Mouse (Mus musculus) heart, adult 10 weeks (tissue): Measurements from ENCODE around the gene Ehd2. TPM values are rescaled to one million over a fixed set of nuclear protein-coding genes. Genes with fewer than 3 reads are reported as not detected.

ENCODE experiments used
- polyA plus RNA-seq: library from polyadenylated mRNA; stranded (reverse); fragments of 350-450 nt; fragmentation: Illumina TruSeq; extraction: RNeasy Lipid Tissue Mini Kit (QIAGEN cat#74804); gene quantifications from one replicate; pipeline ENCODE4 v1.2.3, GENCODE M21; 2014; ENCODE audit warnings: low read depth, low replicate concordance

Gene Ehd2
- polyA plus RNA-seq = 52.6 TPM

DNA sequence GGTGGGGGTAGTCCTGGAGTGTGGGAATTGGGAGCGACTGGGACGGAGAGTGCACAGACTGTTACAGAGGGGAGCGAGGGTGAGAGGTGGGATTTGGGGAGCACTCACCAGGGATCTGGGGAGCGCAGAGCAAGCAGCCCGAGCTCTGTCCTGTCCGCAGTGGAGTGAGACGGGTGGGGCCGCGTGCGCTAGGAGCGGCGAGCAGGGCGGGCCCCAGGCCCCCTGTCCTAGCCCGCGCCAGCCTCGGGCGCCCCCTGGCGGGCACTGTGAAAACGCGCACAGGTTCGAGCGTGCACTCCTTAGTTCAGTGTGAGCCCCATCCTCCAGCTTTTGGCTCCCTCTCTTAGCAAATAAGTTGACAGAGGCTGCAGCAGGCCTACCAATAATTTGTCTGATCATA is at the start of gene Ehd2:
Ehd2 (minus strand) TSS at position 256 of the 400 bp plus-strand sequence.

DNA sequence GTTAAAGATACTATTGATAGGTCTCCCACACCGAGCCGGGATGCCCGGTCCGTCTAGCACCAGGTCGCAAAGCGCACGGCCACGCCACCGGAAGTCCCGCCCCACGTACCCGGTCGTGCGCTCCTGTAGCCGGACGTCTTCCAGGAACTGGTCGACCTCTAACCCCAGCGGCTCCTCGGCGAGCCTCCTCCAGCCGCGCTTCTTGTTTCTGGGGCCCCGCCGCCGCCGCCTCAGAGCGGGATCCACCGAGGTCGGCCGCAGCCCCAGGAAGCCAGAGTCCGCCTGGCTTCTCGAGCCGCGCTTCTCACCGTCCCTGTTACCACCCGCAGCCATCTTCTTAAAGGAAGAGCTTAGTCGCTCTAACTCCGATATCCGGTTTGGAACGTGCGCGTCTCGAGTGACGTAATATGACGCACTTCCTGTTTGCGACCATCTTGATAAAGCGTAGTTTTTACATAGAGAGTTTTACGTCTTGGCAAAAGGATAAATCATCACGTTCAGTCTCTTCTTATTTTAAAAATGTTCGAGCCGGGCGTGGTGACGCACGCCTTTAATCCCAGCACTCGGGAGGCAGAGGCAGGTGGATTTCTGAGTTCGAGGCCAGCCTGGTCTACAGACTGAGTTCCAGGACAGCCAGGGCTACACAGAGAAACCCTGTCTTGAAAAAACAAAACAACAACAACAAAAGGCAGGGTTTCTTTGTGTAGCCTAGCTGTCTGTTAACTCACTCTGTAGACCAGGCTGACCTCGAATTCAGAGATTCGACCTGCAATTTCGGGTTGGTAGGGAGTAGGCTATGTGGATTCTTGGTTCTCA is 21.4 kb downstream of the Ehd2 start, which contains the start of gene Nop53:
Nop53 (minus strand) TSS at position 354 of the 816 bp plus-strand sequence.

DNA sequence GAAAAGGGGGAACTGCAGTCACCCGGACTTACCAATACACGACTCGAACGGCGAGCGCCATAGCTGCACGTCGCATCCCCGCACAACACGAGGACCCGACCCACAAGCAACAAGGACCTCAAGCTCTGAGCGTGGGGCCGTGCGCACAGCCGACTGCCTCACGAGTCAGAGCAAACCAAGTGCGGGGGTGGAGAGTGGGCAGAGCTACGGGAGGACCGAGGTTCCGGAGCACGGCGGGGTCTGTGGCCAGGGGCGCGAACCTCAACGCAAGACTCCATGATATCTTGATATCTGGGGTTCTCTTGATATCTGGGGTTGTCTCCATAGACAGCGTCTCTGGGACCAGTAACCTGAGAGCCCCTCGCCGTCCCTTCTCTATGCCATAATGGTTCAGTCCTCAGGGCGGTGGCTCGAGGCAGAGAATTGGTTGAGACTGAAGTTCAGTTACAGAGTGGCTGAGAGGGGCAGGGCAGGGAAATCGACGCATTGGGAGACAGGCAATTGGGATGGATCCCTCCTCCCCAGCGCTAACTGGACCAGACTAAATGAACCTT is 45.1 kb downstream of the Ehd2 start, which contains the start of gene Selenow:
Selenow (minus strand) TSS at position 183 of the 554 bp plus-strand sequence.

Other genes starting within 250 kb of the Ehd2 start
- gene Obox5, start 217.4 kb downstream of the Ehd2 start, polyA plus RNA-seq = not detected
- not detected for gene Obox6, start 127.9 kb downstream of the Ehd2 start, polyA plus RNA-seq
- gene Crx, start 87.6 kb downstream of the Ehd2 start, polyA plus RNA-seq = not detected
- gene Crxos, start 85.0 kb downstream of the Ehd2 start, polyA plus RNA-seq = not detected
- 298 TPM for gene Selenow, start 45.2 kb downstream of the Ehd2 start, polyA plus RNA-seq
- 143 TPM for gene Nop53, start 21.5 kb downstream of the Ehd2 start, polyA plus RNA-seq
- 5.2 TPM for gene Bicra, start 80.4 kb upstream of the Ehd2 start, polyA plus RNA-seq
- gene Zfp541, start 94.2 kb upstream of the Ehd2 start, polyA plus RNA-seq = not detected
- gene Napa, start 130.9 kb upstream of the Ehd2 start, polyA plus RNA-seq = 87.2 TPM
- 39.1 TPM for gene Kptn, start 152.3 kb upstream of the Ehd2 start, polyA plus RNA-seq
- 0.55 TPM for gene Slc8a2, start 162.3 kb upstream of the Ehd2 start, polyA plus RNA-seq
- 8.7 TPM for gene Meis3, start 207.5 kb upstream of the Ehd2 start, polyA plus RNA-seq